Comparison of ENCODE assay signal across 24 mouse cellular contexts in the genomic region with DNA sequence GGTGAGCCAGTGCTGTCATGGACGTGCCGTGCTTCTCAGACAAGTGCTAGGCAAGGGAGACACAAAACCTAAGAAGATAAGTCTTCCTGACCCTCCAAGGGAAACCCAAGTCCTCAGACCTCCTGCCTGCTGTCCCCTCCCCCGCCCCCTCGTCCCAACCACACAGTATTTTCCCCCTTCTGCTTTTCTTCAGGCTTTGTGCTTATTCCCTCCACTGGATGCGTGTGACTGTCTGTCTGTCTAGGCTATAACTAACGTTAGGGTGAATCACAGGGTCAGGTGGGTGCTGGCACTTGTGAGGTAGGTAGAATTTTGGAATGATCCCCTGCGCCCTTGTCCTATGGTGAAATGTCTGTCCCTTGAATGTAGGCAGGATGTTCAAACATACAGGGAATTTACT.
"Had no signal": no experiment of that assay in that cellular context is flagged by ENCODE, and none has a peak within 500 bp of the region (broad histone marks: within the 10 kb centered on the region; RNA-seq: fewer than 3 reads in every experiment).

No protein-coding gene starts in this region.

- ATAC-seq: liver, postnatal 0 days; lung, postnatal 0 days; midbrain, embryonic 16.5 days had no signal

- H3K4me1 ChIP-seq: midbrain, embryonic 12.5 days; neural tube, embryonic 13.5 days had no signal

- H3K27ac ChIP-seq: liver, embryonic 13.5 days; liver, embryonic 15.5 days; lung, embryonic 15.5 days; macrophage; midbrain, embryonic 10.5 days; midbrain, embryonic 12.5 days; neural tube, embryonic 13.5 days; neural tube, embryonic 15.5 days had no signal

- DNase-seq: liver, embryonic 13.5 days; liver, postnatal 0 days; lung, adult 2 months; lung, postnatal 14 days; lung, postnatal 36 days; midbrain, embryonic 14.5 days; retina, postnatal 1 day; right cerebral cortex, adult 18-20 months; right cerebral cortex, postnatal 25 days; right cerebral cortex, postnatal 4 days; spleen, adult 18-20 months; thymus, adult 18-20 months; thymus, postnatal 14 days; thymus, postnatal 36 days had no signal

- H3K27me3 ChIP-seq: lung, embryonic 15.5 days; midbrain, embryonic 12.5 days; neural tube, embryonic 13.5 days; neural tube, embryonic 15.5 days had no signal

- H3K4me3 ChIP-seq: liver, embryonic 13.5 days; liver, embryonic 15.5 days; lung, embryonic 15.5 days; midbrain, embryonic 10.5 days; midbrain, embryonic 12.5 days; myocyte; neural tube, embryonic 13.5 days; neural tube, embryonic 15.5 days had no signal

- H3K9me3 ChIP-seq: liver, embryonic 13.5 days; liver, embryonic 15.5 days; lung, embryonic 15.5 days; midbrain, embryonic 10.5 days; midbrain, embryonic 12.5 days; neural tube, embryonic 13.5 days; neural tube, embryonic 15.5 days had no signal

- H3K36me3 ChIP-seq: liver, embryonic 13.5 days; liver, embryonic 15.5 days; lung, embryonic 15.5 days; midbrain, embryonic 10.5 days; midbrain, embryonic 12.5 days; neural tube, embryonic 13.5 days; neural tube, embryonic 15.5 days had no signal
